Mouse (Mus musculus): Measurements from ENCODE around the gene Ankrd44.
A peak's percentile ranks its signal among the peaks of the same experiment; 100 is the strongest.

Gene Ankrd44

GRCm38 (mm10) chr1:54922025-54922574 lies 4.1 kb downstream of the Ankrd44 start:
- DNase-seq: peak; percentile 89

- no peak for DNase-seq
Measured at GRCm38 (mm10) chr1:54920132-54920531, 6.1 kb downstream of the Ankrd44 start.

- DNase-seq: peak; percentile 61
Measured at GRCm38 (mm10) chr1:54916456-54916855, 9.7 kb downstream of the Ankrd44 start.

- peak; percentile 6 for DNase-seq
Measured at GRCm38 (mm10) chr1:54914387-54914786, 11.8 kb downstream of the Ankrd44 start.

- no peak for DNase-seq
Measured at GRCm38 (mm10) chr1:54913379-54913873, 12.8 kb downstream of the Ankrd44 start.

- no peak for DNase-seq
Measured at GRCm38 (mm10) chr1:54913063-54913335, 13.2 kb downstream of the Ankrd44 start.

- DNase-seq: peak; percentile 98
Measured at GRCm38 (mm10) chr1:54912290-54913062, 13.7 kb downstream of the Ankrd44 start.

GRCm38 (mm10) chr1:54911256-54911610 lies 15.0 kb downstream of the Ankrd44 start:
- no peak for DNase-seq

- DNase-seq: no peak
Measured at GRCm38 (mm10) chr1:54910489-54911255, 15.5 kb downstream of the Ankrd44 start.

- DNase-seq: no peak
Measured at GRCm38 (mm10) chr1:54908786-54909185, 17.4 kb downstream of the Ankrd44 start.

- DNase-seq: no peak
Measured at GRCm38 (mm10) chr1:54907066-54907639, 19.0 kb downstream of the Ankrd44 start.

GRCm38 (mm10) chr1:54906322-54906721 lies 19.9 kb downstream of the Ankrd44 start:
- no peak for DNase-seq

- no peak for DNase-seq
Measured at GRCm38 (mm10) chr1:54905632-54906031, 20.6 kb downstream of the Ankrd44 start.

GRCm38 (mm10) chr1:54904165-54904564 lies 22.0 kb downstream of the Ankrd44 start:
- no peak for DNase-seq

GRCm38 (mm10) chr1:54902689-54903246 lies 23.4 kb downstream of the Ankrd44 start:
- peak; percentile 95 for DNase-seq

- no peak for DNase-seq
Measured at GRCm38 (mm10) chr1:54901084-54901483, 25.1 kb downstream of the Ankrd44 start.

GRCm38 (mm10) chr1:54899247-54899646 lies 26.9 kb downstream of the Ankrd44 start:
- no peak for DNase-seq

GRCm38 (mm10) chr1:54898656-54899084 lies 27.5 kb downstream of the Ankrd44 start:
- no peak for DNase-seq

GRCm38 (mm10) chr1:54897726-54898125 lies 28.5 kb downstream of the Ankrd44 start:
- DNase-seq: no peak

- peak; percentile 92 for DNase-seq
Measured at GRCm38 (mm10) chr1:54896109-54897085, 29.8 kb downstream of the Ankrd44 start.

GRCm38 (mm10) chr1:54888449-54888848 lies 37.7 kb downstream of the Ankrd44 start:
- DNase-seq: peak; percentile 96

- DNase-seq: no peak
Measured at GRCm38 (mm10) chr1:54887873-54888272, 38.3 kb downstream of the Ankrd44 start.

Data from heart, adult 11 months (tissue).